Mouse (Mus musculus): ENCODE data around the gene Rps4x.
"Not testable (repeated sequence)": the region's sequence is repeated elsewhere in the genome, so short reads cannot be mapped to it uniquely, and the experiment has no call there.

Gene Rps4x

GRCm38 (mm10) chrX:102188712-102189497 is at the start of gene Rps4x:
TSS of gene Rps4x (minus strand) at chrX:102189394.
- peaks cover 6% of the 10 kb centered on the region; the same call in 1 of the 2 replicates for H3K36me3 ChIP-seq (ENCODE audit: control insufficient read depth, insufficient read depth, low read length, poor library complexity, severe bottlenecking)
- DNase-seq (ENCODE audit: low read depth, low spot score), result peak; percentile 87

DNA sequence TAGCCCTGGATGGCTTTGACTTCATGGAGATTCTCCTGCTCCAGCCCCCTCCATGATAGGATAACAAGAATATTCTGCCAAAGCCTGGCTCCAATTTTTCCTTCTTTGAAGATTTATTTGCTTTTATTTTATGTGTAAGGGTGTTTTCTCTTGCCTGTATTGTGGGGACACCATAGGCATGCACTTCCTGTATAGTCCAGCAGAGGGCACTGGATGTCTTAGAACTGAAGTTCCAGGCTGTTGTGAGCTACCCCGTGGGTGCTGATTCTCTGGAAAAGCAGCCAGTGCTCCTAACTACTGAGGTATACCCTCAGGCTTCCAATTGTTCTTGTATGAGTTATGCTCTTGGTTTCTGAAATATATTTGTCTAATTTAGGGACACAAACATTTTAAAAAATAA is 29.9 kb upstream of the Rps4x start:
- H3K36me3 ChIP-seq (ENCODE audit: control insufficient read depth, insufficient read depth, low read length, poor library complexity, severe bottlenecking), result no peaks in the 10 kb centered on the region
- DNase-seq (ENCODE audit: low read depth, low spot score), result peak; percentile 70
- no peaks in the 10 kb centered on the region for H3K27me3 ChIP-seq (ENCODE audit: control insufficient read depth, insufficient read depth, low read length, poor library complexity, severe bottlenecking)

More at GRCm38 (mm10) chrX:102188712-102189497, at the start of gene Rps4x:
- H3K27me3 ChIP-seq (ENCODE audit: control insufficient read depth, insufficient read depth, low read length, poor library complexity, severe bottlenecking), result no peaks in the 10 kb centered on the region

- DNase-seq (ENCODE audit: low read depth, low spot score), result peak; percentile 61
- H3K36me3 ChIP-seq (ENCODE audit: control insufficient read depth, insufficient read depth, low read length, poor library complexity, severe bottlenecking); H3K27me3 ChIP-seq (ENCODE audit: control insufficient read depth, insufficient read depth, low read length, poor library complexity, severe bottlenecking): not testable (repeated sequence)
Measured at GRCm38 (mm10) chrX:102215356-102215755, 26.2 kb upstream of the Rps4x start.

DNA sequence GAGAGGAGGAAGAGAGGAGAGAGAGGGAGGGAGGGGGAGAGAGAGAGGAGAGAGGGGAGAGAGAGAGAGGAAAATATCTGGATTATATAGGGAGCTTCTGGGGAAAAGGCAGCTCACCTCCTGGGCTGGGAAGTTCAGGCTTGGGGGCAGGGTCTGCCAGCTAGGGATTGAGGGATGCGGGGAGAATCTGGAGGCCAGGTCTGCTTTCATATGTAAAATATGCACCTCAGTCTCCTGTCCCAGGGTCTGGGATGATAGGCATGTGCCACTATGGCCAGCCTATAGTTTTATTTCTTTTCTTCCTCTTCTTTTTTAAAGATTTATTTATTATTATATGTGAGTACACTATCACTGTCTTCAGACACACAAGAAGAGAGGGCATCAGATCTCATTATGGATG is 1.6 kb upstream of the Rps4x start:
- DNase-seq (ENCODE audit: low read depth, low spot score), result no peak
- Histone ChIP-seq H3K36me3 (ENCODE audit: control insufficient read depth, insufficient read depth, low read length, poor library complexity, severe bottlenecking) (0 out of 2 replicates have a peak, but pooled peaks cover 2% of the 10 kb centered on the region), H3K27me3 (ENCODE audit: control insufficient read depth, insufficient read depth, low read length, poor library complexity, severe bottlenecking) (no peaks in the 10 kb centered on the region)

DNA sequence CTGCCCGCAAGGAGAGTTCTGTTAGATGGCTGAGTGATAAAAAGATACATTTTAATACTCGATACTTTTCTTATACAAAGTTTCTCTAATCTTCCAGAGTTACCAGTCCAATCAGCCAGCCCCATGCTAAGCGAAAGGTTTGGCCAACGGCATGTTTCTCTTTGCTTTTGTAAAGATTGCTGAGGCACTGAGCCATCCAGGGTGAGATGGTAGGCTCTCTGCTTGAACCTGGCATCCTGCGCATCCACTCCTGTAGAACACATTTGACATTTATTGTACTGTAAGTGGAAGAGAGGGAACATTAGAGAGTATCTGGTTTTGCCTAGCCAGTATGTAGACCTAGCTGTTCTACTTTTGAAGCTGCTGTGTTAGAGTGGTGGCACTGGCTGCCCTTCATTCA is 387 bp upstream of the Rps4x start:
- DNase-seq (ENCODE audit: low read depth, low spot score), result no peak
- Histone ChIP-seq H3K27me3 (ENCODE audit: control insufficient read depth, insufficient read depth, low read length, poor library complexity, severe bottlenecking) (no peaks in the 10 kb centered on the region), H3K36me3 (ENCODE audit: control insufficient read depth, insufficient read depth, low read length, poor library complexity, severe bottlenecking) (0 out of 2 replicates have a peak, but pooled peaks cover 2% of the 10 kb centered on the region)

DNA sequence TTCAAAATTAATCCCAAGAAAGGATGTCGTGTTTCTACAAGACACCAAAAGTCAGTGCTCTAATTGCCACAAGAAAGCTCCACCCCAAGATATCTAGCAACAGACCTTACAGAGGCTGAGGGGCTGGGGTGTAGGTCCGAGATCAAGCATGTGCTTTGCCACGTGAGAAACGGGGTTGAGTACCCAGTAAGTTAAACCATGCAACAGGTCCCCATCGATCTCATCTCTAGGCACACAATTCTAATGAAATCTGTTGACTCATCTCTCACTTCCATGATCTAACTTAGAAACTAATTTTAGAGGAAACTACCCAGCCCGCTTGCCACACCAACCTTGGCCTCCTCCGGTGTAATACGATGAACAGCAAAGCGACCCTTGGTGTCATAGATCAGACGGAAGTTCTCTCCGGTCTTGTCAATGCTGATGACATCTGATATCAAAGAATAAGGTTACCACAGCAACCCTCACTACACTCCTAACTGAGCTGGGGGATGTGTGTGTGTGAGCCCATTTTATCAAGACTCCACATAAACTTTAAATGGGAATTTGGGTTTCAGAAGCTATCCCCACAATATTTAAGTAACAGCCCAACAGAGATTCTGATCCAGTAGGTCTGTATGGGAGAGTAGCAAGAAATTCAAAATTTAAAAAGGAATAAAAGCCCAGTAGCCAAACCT is 2.0 kb downstream of the Rps4x start:
- DNase-seq (ENCODE audit: low read depth, low spot score), result peak; percentile 3
- H3K36me3 ChIP-seq (ENCODE audit: control insufficient read depth, insufficient read depth, low read length, poor library complexity, severe bottlenecking), result peaks cover 6% of the 10 kb centered on the region; the same call in 1 of the 2 replicates
- H3K27me3 ChIP-seq (ENCODE audit: control insufficient read depth, insufficient read depth, low read length, poor library complexity, severe bottlenecking), result no peaks in the 10 kb centered on the region

DNA sequence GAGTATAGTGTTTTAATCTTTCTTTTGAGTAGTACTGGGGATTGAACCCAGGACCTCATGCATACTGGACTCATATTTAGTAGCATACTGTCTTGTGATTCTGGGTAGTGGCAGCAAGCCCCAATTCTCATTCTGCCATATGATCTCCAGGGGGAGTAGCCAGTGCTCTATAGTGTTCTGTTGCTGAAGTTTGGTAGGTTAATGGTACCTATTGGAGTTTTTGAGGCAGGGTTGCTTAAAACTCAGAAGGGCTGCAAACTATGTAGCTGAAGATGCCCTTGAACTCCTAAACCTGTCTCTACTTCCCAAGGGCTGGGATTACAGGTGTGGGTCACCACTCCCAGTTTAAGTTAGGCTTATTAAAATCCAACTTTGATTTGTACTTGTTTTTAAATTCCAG is 6.6 kb downstream of the Rps4x start:
- Histone ChIP-seq H3K36me3 (ENCODE audit: control insufficient read depth, insufficient read depth, low read length, poor library complexity, severe bottlenecking) (peaks cover 6% of the 10 kb centered on the region; the same call in 1 of the 2 replicates), H3K27me3 (ENCODE audit: control insufficient read depth, insufficient read depth, low read length, poor library complexity, severe bottlenecking) (no peaks in the 10 kb centered on the region)
- no peak for DNase-seq (ENCODE audit: low read depth, low spot score)

GRCm38 (mm10) chrX:102175538-102176287 is 13.5 kb downstream of the Rps4x start:
- no peaks in the 10 kb centered on the region for H3K27me3 ChIP-seq (ENCODE audit: control insufficient read depth, insufficient read depth, low read length, poor library complexity, severe bottlenecking)
- DNase-seq (ENCODE audit: low read depth, low spot score), result no peak
- no peaks in the 10 kb centered on the region for H3K36me3 ChIP-seq (ENCODE audit: control insufficient read depth, insufficient read depth, low read length, poor library complexity, severe bottlenecking)

- no peaks in the 10 kb centered on the region for H3K27me3 ChIP-seq (ENCODE audit: control insufficient read depth, insufficient read depth, low read length, poor library complexity, severe bottlenecking)
- no peak for DNase-seq (ENCODE audit: low read depth, low spot score)
- no peaks in the 10 kb centered on the region for H3K36me3 ChIP-seq (ENCODE audit: control insufficient read depth, insufficient read depth, low read length, poor library complexity, severe bottlenecking)
Measured at GRCm38 (mm10) chrX:102170900-102171299, 18.3 kb downstream of the Rps4x start.

DNA sequence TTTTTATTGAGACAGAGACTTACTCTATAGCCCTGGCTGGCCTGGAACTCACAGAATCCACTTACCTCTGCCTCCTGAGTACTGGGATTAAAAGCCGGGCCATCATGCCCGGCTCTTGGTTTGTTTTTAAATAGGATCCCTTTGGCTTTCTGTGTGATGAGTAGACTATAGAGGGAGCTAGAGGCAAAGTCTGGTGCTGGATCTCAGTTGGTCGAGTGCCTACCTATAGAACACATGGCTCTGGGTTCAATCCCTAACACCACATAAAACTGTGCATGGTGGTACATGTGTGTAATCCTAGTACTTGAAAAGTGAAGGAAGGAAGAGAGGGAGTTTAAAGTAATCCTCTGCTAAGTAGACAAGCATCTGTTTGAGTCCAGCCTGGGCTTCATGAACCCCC is 19.1 kb downstream of the Rps4x start:
- Histone ChIP-seq H3K36me3 (ENCODE audit: control insufficient read depth, insufficient read depth, low read length, poor library complexity, severe bottlenecking) (no peaks in the 10 kb centered on the region), H3K27me3 (ENCODE audit: control insufficient read depth, insufficient read depth, low read length, poor library complexity, severe bottlenecking) (no peaks in the 10 kb centered on the region)
- no peak for DNase-seq (ENCODE audit: low read depth, low spot score)

GRCm38 (mm10) chrX:102169724-102170123 is 19.5 kb downstream of the Rps4x start:
- Histone ChIP-seq H3K36me3 (ENCODE audit: control insufficient read depth, insufficient read depth, low read length, poor library complexity, severe bottlenecking) (no peaks in the 10 kb centered on the region), H3K27me3 (ENCODE audit: control insufficient read depth, insufficient read depth, low read length, poor library complexity, severe bottlenecking) (no peaks in the 10 kb centered on the region)
- DNase-seq (ENCODE audit: low read depth, low spot score), result no peak

DNA sequence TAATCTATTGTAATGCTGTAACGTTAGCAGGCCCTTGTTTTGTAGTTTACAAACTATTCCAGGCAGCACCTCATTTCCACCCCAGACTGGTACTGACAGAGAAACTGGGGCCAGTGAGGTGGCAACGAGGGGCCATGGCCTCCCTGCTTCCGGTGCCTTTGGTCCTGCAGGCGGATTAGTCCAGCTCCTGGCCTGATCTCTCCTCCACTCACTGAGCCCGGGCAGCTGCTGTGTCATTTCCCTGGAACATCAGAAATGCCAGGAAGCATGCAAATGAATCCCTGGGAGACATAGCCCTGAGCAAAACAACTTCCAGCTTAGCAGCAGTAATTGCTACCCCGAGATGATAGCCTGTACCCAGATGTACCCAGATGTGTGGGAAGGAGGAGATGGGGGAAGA is 22.2 kb downstream of the Rps4x start:
- Histone ChIP-seq H3K36me3 (ENCODE audit: control insufficient read depth, insufficient read depth, low read length, poor library complexity, severe bottlenecking) (no peaks in the 10 kb centered on the region), H3K27me3 (ENCODE audit: control insufficient read depth, insufficient read depth, low read length, poor library complexity, severe bottlenecking) (no peaks in the 10 kb centered on the region)
- DNase-seq (ENCODE audit: low read depth, low spot score), result no peak

- DNase-seq (ENCODE audit: low read depth, low spot score), result no peak
- H3K36me3 ChIP-seq (ENCODE audit: control insufficient read depth, insufficient read depth, low read length, poor library complexity, severe bottlenecking), result no peaks in the 10 kb centered on the region
Measured at GRCm38 (mm10) chrX:102166521-102166920, 22.7 kb downstream of the Rps4x start.

DNA sequence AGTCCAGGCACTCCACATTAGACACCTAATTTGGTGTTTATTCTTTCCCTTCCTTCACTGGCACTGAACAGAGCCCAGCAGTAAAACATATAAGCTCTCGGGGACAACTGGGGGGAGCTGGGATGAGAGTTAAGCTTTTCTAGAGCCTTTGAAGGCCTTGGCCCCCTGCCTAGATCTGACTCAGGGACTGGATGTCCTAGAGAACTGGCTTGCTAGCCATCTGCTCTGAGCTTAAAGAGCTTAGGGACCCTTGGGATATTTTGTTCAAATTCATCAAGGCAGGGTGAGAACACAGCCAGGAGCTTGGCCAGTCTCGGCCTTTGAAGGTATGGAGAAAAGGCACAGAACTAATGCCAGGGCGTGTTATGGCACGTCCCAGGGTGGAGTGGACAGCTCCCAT is 25.7 kb downstream of the Rps4x start:
- Histone ChIP-seq H3K27me3 (ENCODE audit: control insufficient read depth, insufficient read depth, low read length, poor library complexity, severe bottlenecking) (no peaks in the 10 kb centered on the region), H3K36me3 (ENCODE audit: control insufficient read depth, insufficient read depth, low read length, poor library complexity, severe bottlenecking) (no peaks in the 10 kb centered on the region)
- no peak for DNase-seq (ENCODE audit: low read depth, low spot score)

More at GRCm38 (mm10) chrX:102166521-102166920, 22.7 kb downstream of the Rps4x start:
- no peaks in the 10 kb centered on the region for H3K27me3 ChIP-seq (ENCODE audit: control insufficient read depth, insufficient read depth, low read length, poor library complexity, severe bottlenecking)

- Histone ChIP-seq H3K27me3 (ENCODE audit: control insufficient read depth, insufficient read depth, low read length, poor library complexity, severe bottlenecking) (no peaks in the 10 kb centered on the region), H3K36me3 (ENCODE audit: control insufficient read depth, insufficient read depth, low read length, poor library complexity, severe bottlenecking) (no peaks in the 10 kb centered on the region)
- DNase-seq (ENCODE audit: low read depth, low spot score), result peak; percentile 9
Measured at GRCm38 (mm10) chrX:102163096-102163495, 26.1 kb downstream of the Rps4x start.
